Mouse (Mus musculus) neural tube, embryonic 11.5 days (tissue): ENCODE data around the gene Btnl2. TPM values are rescaled to one million over a fixed set of nuclear protein-coding genes. Genes with fewer than 3 reads are reported as not detected.
A peak's percentile ranks its signal among the peaks of the same experiment; 100 is the strongest.

Source experiments
- ATAC-seq: fragments of 200-750 bp; cut with Nextera tagmentation; 2 replicates; pipeline ENCODE4 v1.8.0; 2017; ENCODE audit warnings: moderate number of reproducible peaks, mild to moderate bottlenecking, moderate TSS enrichment, moderate library complexity; ENCODE audit not compliant: insufficient read depth, low FRiP score, low TSS enrichment
- DNase-seq: peaks from one replicate; pipeline ENCODE4 v3.0.0-alpha.2; 2015; ENCODE audit warnings: low spot score
- H3K27ac ChIP-seq: fragments of 300-500 bp; sonication (generic); 2 replicates; pipeline ENCODE4 v1.5.1; 2014; ENCODE audit warnings: low read depth, mild to moderate bottlenecking, low read length
- H3K27me3 ChIP-seq: fragments of 300-500 bp; sonication (generic); 2 replicates; pipeline ENCODE4 v1.6.1; 2014; ENCODE audit warnings: mild to moderate bottlenecking, low read length, mixed read lengths; ENCODE audit not compliant: control insufficient read depth, insufficient read depth
- H3K36me3 ChIP-seq: fragments of 300-500 bp; sonication (generic); 2 replicates; pipeline ENCODE4 v1.6.1; 2014; ENCODE audit warnings: mild to moderate bottlenecking, low read length, moderate library complexity, mixed read lengths; ENCODE audit not compliant: control insufficient read depth, insufficient read depth
- H3K4me1 ChIP-seq: fragments of 300-500 bp; sonication (generic); 2 replicates; pipeline ENCODE4 v1.6.1; 2014; ENCODE audit warnings: low read length, mixed read lengths; ENCODE audit not compliant: control insufficient read depth, insufficient read depth
- H3K4me2 ChIP-seq: fragments of 300-500 bp; sonication (generic); 2 replicates; pipeline ENCODE4 v1.6.1; 2014; ENCODE audit warnings: low read depth, mild to moderate bottlenecking, moderate library complexity
- H3K4me3 ChIP-seq: fragments of 300-500 bp; sonication (generic); 2 replicates; pipeline ENCODE4 v1.5.1; 2014; ENCODE audit warnings: low read depth, low read length
- H3K9ac ChIP-seq: fragments of 300-500 bp; sonication (generic); 2 replicates; pipeline ENCODE4 v1.6.1; 2014; ENCODE audit warnings: mild to moderate bottlenecking, low read length
- H3K9me3 ChIP-seq: fragments of 300-500 bp; sonication (generic); 2 replicates; pipeline ENCODE4 v1.6.1; 2016; ENCODE audit warnings: low read length; ENCODE audit not compliant: control insufficient read depth
- WGBS: fragments of 180-500 bp; shearing (Covaris S2); extraction: QIAGEN DNeasy Blood & Tissue Kit; methylation state at CpG from one replicate; pipeline ENCODE4 v1.1.7; 2014; 5-methylcytosine and 5-hydroxymethylcytosine counted together
- polyA plus RNA-seq: library from polyadenylated mRNA; unstranded; fragments of >200 nt; fragmentation: Nextera tagmentation; extraction: Ambion mirVana; gene quantifications from 2 replicates; pipeline ENCODE4 v1.2.1, GENCODE M21; 2014

Gene Btnl2
- polyA plus RNA-seq, 1 experiment from 2014 or later, result not detected

DNA sequence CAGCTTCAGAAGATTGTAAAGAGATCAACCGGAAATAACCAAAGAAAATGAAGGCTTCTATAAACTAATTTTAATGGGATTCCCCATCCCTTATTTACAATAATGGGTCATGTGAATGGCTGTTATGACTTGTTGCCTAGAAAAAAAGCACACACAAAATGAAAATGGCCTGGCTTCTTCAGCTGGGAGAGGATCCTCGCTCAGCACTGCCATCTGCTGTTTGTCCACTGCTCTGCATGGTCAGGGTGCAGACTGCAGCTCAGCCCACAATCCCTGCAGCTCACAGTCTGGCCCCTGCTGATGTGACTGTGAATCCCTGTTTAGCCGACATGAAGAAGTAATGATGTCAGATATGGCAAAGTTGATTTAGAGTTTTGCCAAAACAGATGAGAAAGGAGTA lies 41.2 kb upstream of the Btnl2 start:
- no peaks in the 10 kb centered on the region for H3K27me3 ChIP-seq

DNA sequence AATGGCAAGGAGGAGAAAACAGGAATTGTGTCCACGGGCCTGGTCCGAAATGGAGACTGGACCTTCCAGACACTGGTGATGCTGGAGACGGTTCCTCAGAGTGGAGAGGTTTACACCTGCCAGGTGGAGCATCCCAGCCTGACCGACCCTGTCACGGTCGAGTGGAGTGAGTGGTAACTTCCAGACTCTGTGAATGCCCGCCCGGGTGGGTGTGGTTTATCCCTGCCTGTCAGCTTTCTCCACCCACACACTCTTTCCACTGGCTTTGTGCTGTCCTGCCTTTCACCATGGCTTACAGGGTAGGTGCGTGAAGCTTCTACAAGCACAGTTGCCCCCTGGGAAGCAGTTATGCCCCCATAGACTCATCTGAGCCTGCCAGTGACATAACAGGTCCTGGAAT lies 40.3 kb upstream of the Btnl2 start:
- ATAC-seq (no peak), DNase-seq (no peak)
- Histone ChIP-seq H3K4me3 (no peak overlapping the region), H3K9me3 (no peaks in the 10 kb centered on the region), H3K4me2 (no peak overlapping the region), H3K36me3 (no peaks in the 10 kb centered on the region), H3K4me1 (no peaks in the 10 kb centered on the region), H3K9ac (no peak overlapping the region), H3K27ac (no peak overlapping the region), H3K27me3 (no peaks in the 10 kb centered on the region)
- WGBS, result 71% methylated on average over 9 of the region's 9 CpGs

More for the DNA sequence above, 41.2 kb upstream of the Btnl2 start:
- no peaks in the 10 kb centered on the region for H3K9me3 ChIP-seq
- H3K4me2 ChIP-seq, result no peak overlapping the region
- whole genome bisulfite sequencing, result 35% methylated on average over 3 of the region's 3 CpGs
- H3K9ac ChIP-seq, result no peak overlapping the region
- H3K4me3 ChIP-seq, result no peak overlapping the region
- no peaks in the 10 kb centered on the region for H3K36me3 ChIP-seq
- no peak for ATAC-seq
- peak; percentile 80 for DNase-seq
- H3K27ac ChIP-seq, result no peak overlapping the region
- H3K4me1 ChIP-seq, result no peaks in the 10 kb centered on the region

DNA sequence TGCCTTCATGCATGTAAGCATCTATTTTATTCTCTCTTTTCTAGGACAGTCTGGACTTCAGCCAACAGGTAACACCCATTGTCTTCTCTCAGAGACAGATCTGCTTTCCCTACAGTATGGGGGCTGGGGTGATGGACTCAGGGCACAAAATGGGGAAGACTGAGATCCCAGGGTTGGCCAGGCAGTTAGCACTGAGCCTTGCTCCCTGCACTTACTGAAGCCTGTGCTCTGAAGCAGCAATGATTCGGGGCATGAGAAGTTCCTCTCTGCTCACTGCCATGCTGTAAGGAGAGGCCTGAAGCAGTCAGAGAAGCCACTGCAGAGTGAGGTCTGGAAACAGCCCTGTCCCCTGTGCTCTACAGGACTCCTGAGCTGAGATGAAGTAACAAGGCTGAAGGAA lies 39.1 kb upstream of the Btnl2 start:
- Histone ChIP-seq H3K4me2 (no peak overlapping the region), H3K36me3 (no peaks in the 10 kb centered on the region), H3K9ac (no peak overlapping the region)

DNA sequence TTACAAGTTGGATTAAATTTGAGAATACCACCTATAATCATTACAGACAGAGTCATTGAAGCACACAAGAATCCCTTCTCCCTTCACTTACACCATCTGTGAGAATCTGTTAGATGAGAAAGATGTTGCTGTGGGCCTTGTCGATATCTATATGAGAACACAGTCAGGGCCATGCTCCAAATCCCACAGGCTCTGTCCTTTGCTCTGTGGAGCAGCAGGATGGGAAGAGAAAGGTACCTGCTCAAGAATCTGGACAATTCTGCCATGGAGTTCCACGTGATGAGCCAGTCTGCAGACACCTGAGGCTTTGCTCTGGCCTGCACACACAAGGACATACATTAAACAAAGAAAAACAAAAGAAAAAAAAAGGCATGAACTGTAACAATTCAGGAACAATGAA lies 37.9 kb upstream of the Btnl2 start:
- Histone ChIP-seq H3K9me3 (no peaks in the 10 kb centered on the region), H3K9ac (no peak overlapping the region), H3K4me2 (no peak overlapping the region), H3K27ac (no peak overlapping the region), H3K4me3 (no peak overlapping the region), H3K27me3 (no peaks in the 10 kb centered on the region), H3K36me3 (no peaks in the 10 kb centered on the region), H3K4me1 (no peaks in the 10 kb centered on the region)
- DNase-seq (no peak), ATAC-seq (no peak)
- 72% methylated on average over 2 of the region's 2 CpGs for WGBS

More for the DNA sequence above, 39.1 kb upstream of the Btnl2 start:
- H3K27me3 ChIP-seq, result no peaks in the 10 kb centered on the region
- no peaks in the 10 kb centered on the region for H3K4me1 ChIP-seq
- H3K9me3 ChIP-seq, result no peaks in the 10 kb centered on the region
- no peak overlapping the region for H3K27ac ChIP-seq
- DNase-seq (no peak), ATAC-seq (no peak)
- 76% methylated on average over 1 of the region's 1 CpGs for WGBS
- no peak overlapping the region for H3K4me3 ChIP-seq

DNA sequence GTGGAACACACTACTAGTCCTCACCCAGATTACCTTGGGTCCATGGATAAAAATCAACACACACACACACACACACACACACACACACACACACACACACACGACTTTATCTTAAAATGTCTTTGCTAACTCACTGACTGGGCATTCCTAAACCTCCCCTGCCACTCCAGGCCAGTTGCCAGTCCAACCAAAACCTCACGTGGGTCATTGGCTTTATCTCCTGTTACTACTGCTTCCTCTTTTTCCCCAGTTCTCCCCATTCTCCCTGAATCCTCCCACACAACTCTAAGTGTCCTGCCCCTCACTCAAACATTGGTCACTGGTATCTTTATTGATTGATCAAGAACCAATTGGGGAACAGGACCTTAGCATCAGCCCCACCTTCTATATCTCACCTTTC lies 37.3 kb upstream of the Btnl2 start:
- Histone ChIP-seq H3K9me3 (no peaks in the 10 kb centered on the region), H3K4me1 (no peaks in the 10 kb centered on the region), H3K36me3 (no peaks in the 10 kb centered on the region), H3K9ac (no peak overlapping the region), H3K27ac (no peak overlapping the region), H3K27me3 (no peaks in the 10 kb centered on the region), H3K4me2 (no peak overlapping the region), H3K4me3 (no peak overlapping the region)
- DNase-seq (no peak), ATAC-seq (no peak)
- 61% methylated on average over 2 of the region's 2 CpGs for WGBS

DNA sequence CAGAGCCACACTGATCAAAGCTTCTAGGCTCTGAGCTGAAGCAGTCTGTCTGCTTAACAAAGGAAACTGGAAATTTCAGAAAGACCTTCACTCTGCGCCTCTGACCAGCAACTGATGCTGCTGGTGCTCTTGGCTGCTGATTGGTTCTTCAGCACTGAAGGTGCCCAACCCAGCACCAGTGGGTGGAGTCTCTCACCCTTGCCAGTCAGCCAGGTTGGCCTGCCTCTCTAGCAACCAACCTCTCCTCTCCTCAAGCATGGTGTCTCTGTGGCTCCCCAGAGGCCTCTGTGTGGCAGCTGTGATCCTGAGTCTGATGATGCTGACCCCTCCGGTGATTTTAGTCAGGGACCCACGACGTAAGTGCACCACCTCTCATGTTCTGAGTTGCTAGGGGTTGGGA lies 29.2 kb upstream of the Btnl2 start, which contains the start of gene H2-Eb2:
Gene H2-Eb2, plus strand, starts transcription at position 230 of the 400 bp plus-strand sequence.
- ATAC-seq (no peak), DNase-seq (no peak)
- H3K9ac ChIP-seq, result no peak within 1 kb of the TSS
- no peak within 1 kb of the TSS for H3K4me3 ChIP-seq
- H3K4me2 ChIP-seq, result no peak within 1 kb of the TSS
- H3K36me3 ChIP-seq, result no peaks in the 10 kb centered on the region
- 45% methylated on average over 4 of the region's 4 CpGs for WGBS
- H3K4me1 ChIP-seq, result no peaks in the 10 kb centered on the region
- no peaks in the 10 kb centered on the region for H3K9me3 ChIP-seq
- no peaks in the 10 kb centered on the region for H3K27me3 ChIP-seq
- no peak within 1 kb of the TSS for H3K27ac ChIP-seq

DNA sequence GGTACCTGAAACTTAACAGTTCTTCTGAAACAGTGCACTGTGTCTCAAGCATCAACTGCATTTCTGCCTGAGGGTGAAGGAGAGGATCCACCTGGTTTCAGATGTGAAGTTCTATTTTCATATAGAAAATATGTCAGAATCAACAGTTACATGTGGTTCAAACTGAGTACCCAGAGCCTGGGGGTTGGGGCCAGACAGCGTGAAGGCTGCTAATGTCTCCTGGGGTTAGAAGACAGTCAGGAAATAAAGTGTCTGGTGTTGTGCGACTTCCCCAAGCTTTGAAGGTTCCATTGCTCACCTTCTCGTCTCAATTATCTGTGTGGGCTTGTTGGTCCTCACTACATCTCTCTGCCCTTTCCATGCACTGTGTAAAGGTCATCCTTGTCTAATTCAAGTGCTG lies 28.2 kb upstream of the Btnl2 start:
- Histone ChIP-seq H3K36me3 (no peaks in the 10 kb centered on the region), H3K4me3 (no peak overlapping the region), H3K9me3 (no peaks in the 10 kb centered on the region), H3K4me1 (no peaks in the 10 kb centered on the region), H3K4me2 (no peak overlapping the region), H3K9ac (no peak overlapping the region), H3K27me3 (no peaks in the 10 kb centered on the region), H3K27ac (no peak overlapping the region)
- 81% methylated on average over 3 of the region's 3 CpGs for WGBS
- no peak for DNase-seq
- ATAC-seq, result no peak

DNA sequence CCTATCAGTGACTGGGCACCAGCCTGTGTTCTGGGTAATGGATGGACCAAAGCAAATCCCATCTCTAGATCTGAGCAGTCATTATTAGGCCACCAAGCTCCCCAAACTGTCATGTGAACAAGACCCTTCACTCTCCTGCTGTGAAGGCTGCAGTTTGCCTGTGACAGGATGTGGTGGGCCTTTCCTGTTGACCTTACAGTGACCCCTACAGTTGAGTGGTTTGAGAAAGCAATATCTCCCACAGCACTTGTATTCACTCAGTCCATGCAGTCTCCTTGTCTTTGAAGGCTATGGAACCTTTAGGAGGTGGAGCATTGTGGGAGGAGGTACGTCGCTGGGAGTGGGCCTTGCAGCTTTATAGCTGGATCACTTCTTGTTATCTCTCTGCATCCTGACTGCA lies 24.8 kb upstream of the Btnl2 start:
- Histone ChIP-seq H3K27ac (no peak overlapping the region), H3K9me3 (no peaks in the 10 kb centered on the region), H3K27me3 (no peaks in the 10 kb centered on the region), H3K36me3 (no peaks in the 10 kb centered on the region), H3K4me1 (no peaks in the 10 kb centered on the region), H3K9ac (no peak overlapping the region), H3K4me2 (no peak overlapping the region), H3K4me3 (no peak overlapping the region)
- ATAC-seq (no peak), DNase-seq (no peak)
- WGBS, result 49% methylated on average over 2 of the region's 2 CpGs

DNA sequence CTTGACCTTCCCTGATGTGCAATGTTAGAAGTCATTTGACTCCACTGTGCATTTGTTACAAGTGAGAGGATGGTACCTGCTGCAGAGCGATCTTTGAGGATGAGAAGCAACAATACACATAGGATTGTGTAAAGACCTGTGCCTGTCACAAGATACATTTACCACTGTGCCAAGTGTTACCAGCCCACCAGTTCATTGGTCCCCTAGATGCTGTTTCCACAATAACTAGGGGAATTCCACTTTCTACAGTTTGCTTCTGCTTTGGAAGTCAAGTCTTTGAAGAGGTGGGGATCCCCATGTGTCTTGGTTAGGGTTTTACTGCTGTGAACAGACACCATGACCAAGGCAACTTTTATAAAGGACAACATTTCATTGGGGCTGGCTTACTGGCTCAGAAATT lies 23.4 kb upstream of the Btnl2 start:
- 89% methylated on average over 1 of the region's 1 CpGs for WGBS
- no peaks in the 10 kb centered on the region for H3K36me3 ChIP-seq
- H3K4me2 ChIP-seq, result no peak overlapping the region
- H3K9ac ChIP-seq, result no peak overlapping the region
- no peak for ATAC-seq
- H3K4me1 ChIP-seq, result no peaks in the 10 kb centered on the region
- H3K27ac ChIP-seq, result no peak overlapping the region
- no peak for DNase-seq
- H3K9me3 ChIP-seq, result no peaks in the 10 kb centered on the region
- no peak overlapping the region for H3K4me3 ChIP-seq
- H3K27me3 ChIP-seq, result no peaks in the 10 kb centered on the region
